Mouse (Mus musculus): ENCODE data around the gene Palm2.
"Not testable (repeated sequence)": the region's sequence is repeated elsewhere in the genome, so short reads cannot be mapped to it uniquely, and the experiment has no call there.

The Palm2 gene

GRCm38 (mm10) chr4:57433941-57434704 is at the start of gene Palm2:
Gene Palm2, plus strand, starts transcription at chr4:57434247.
- peak; percentile 34 to 66 for DNase-seq

DNA sequence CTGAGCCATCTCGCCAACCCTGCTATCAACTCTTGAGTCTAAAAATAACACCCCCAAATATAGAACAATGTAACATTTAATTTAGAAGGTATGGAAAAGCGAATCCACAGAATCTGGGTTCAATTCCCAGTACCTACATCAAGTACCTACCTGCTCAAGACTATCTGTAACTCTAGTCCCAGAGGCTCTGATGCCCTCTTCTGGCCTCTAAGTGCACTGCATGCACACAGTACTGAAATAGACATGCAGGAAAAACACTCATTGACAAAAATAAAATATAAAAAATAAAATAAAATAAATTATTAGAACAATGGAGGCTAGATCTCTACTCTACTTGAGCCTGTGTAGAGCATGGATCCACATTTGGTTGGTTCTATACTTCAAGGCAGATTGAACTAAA is 49.7 kb upstream of the Palm2 start:
- DNase-seq: peak in 1 of 2 experiments; percentile 36

GRCm38 (mm10) chr4:57391103-57391502 is 42.9 kb upstream of the Palm2 start:
- no peak for DNase-seq

DNA sequence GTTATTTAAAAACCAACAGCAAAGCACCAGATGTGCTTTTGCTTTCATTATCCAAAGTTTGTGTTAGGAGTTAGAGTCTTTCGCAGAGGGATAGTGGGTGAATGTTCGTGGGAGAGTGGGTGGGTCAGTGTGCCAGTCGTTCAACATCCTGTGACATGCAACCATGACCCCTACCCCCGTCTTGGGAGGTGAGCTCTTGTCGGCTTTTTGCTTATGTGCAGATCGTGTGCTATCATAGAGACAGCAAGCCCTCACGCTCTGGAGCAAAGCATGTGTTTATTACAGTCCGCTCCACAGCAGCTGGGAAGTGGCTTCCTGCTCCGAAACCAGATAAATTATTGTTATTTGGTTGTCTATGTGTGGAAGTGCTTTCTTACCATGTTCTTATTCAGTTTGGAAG is 37.6 kb upstream of the Palm2 start:
- no peak for DNase-seq

DNA sequence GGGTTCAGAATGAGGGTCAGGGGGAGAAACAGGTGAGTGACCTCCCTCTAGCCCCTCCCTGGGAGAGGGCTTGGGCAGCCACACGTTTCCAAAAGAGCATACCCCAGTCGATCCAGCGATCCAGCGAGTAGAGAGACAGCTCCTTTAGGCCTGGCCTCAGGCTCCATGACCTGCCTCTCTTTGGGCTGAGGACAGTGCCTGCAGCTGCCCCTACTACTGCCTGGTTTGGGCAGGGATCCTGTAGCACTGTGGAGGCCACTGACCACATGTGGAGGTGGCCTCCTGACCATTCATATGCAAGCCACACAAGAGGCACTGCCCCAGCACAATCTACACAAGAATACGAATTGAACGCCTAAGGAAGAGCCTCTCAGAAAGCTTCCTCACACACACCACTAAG is 21.7 kb upstream of the Palm2 start:
- DNase-seq: not testable (repeated sequence)

- DNase-seq: no peak
Measured at GRCm38 (mm10) chr4:57413016-57413415, 21.0 kb upstream of the Palm2 start.

DNA sequence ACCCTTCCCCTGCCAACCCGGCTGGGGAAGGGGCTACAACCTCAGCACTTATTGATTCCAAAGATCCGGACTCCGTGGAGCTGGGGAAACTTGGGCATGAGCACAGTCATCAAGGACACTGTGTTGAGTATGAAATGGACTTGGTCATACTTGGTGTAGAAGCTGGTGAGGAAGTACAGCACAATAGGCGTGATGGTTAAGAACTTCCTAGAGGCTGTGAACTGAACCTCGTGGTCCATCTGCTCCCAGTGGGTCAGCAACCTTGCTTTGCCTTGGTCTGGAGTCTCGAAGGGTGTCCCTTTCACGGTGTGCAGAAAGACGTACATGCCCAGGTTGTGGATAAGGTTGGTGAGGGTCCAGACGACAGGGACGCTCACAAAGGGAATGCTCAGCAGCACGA is 20.4 kb upstream of the Palm2 start:
- DNase-seq: not testable (repeated sequence)

DNA sequence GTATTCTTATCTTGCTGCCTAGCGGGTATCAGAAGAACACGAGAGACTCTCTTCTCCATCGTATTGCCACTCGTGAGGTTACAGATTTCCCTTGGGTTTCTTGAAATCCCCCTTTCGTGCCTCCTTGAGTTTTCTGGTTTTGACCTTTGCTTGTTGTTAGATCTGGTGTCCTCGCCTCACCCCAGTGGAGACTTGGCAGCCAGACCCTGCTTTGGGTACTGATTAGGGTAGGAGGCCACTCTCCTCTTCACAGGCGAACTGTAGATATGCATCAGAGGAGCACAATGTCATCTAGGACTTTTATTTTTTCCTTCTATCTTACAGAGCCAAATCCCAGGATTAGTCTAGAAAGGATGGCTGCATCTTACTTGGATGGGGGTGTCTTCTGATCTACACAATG is 10.0 kb upstream of the Palm2 start:
- DNase-seq: peak in 1 of 2 experiments; percentile 5

DNA sequence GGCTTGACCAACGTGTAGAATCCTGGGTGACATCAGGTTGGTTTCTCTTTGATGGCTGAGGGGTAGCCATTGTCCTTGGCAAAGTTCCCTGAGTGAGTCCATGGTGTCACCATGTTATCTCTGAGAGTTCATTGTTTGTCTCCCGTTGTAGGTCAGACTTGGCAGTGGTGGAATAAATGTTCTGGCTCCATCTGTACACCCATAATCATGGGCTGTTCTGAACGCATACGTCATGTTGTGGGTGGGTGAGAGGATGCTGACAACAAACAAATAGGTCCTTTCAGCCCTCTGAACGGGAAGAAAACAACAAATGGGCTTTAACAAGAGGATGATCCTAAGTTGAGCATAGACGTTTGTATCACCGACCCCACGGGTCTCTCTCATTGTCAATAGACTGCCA is 5.7 kb upstream of the Palm2 start:
- no peak for DNase-seq

DNA sequence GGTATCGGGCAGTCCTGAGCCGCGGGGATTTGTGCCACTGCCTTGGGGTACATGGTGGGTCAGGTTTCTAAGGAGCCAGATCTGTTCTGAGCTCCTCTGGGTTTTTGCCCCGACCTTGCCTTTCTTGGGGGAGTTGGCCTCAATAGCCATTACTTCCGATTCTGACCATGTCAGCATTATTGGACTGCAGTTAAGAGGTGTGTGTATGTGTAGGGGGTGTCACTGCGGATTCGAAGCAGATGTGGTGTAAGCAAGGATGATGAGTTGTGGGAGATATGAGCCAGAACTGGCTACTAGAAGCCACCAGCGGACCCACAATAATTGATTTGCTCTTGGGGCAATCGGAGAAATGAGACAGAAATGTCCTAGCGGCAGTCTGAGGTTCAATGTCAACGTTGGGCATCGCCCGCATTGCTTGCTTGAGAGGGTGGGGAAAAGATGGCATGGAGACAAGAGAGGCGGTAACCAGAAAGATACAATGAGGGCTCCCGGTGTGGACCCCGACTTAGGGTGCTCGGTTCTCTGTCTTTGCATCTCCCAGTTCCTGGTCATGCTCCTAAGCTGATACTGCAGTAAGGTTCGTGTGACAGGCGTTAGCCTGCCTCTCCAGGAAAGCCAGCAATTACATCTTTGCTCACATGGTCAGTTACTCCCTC is 786 bp downstream of the Palm2 start:
- no peak for DNase-seq

DNA sequence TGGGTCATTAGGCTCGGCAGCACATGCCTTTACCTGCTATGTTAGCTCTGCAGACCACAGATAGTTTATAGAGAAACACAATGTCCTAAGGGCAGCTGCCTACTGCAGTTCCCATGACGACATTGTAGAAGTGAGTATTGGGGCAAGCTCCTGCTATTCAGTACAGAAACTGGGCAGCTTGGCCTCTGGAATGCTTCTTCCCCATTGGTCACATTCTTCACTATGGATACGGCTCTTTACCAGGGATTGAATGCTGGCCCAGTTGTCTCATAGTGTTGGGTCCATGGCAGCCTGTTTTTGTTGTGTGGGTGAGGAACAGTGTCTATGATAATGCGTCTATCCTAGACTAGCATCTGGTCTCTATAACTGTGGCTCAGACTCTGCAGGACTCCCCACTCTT is 2.2 kb downstream of the Palm2 start:
- DNase-seq: no peak

DNA sequence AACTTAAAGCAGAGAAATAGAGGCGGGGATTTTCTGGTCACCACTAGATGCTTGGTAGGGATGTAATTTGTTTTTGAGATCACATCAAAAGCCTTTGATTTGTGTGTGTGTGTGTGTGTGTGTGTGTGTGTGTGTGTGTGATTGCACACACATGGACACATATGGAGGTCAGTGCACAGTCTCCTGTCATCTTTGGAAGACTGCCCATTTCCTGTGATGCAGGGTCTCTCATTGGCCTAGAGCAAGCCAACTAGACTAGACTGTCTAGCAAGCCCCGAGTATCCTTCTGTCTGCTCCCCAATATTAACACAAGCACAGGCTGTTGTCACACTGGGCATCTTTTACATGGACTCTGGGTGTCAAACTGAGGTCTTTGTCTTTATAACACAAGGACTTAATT is 12.0 kb downstream of the Palm2 start:
- DNase-seq: no peak

- DNase-seq: no peak
Measured at GRCm38 (mm10) chr4:57446854-57447444, 12.9 kb downstream of the Palm2 start.

GRCm38 (mm10) chr4:57451896-57452295 is 17.8 kb downstream of the Palm2 start:
- DNase-seq: peak; percentile 38 to 73

- DNase-seq: no peak
Measured at GRCm38 (mm10) chr4:57452661-57453060, 18.6 kb downstream of the Palm2 start.

- DNase-seq: peak; percentile 11 to 59
Measured at GRCm38 (mm10) chr4:57462378-57462777, 28.3 kb downstream of the Palm2 start.

DNA sequence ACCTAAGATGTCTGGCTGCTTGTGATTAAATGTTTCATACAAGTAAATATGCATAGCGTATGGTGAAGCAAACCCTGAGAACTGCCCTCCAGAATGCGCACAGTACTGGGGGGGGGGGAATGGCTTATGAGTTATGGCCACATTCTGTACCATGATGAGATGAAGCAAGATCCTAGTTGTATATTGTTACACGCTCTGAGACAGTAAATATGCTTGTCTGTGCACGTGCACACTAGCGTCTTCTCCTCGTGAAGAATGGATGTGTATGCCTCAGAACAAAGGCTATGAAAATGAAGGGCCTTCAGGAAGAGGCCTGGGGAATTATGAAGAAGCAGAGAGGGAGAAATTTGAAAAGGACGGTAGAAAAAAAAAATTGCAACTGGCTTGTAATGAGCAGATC is 48.4 kb downstream of the Palm2 start:
- DNase-seq: no peak

- DNase-seq: no peak
Measured at GRCm38 (mm10) chr4:57486392-57486791, 52.3 kb downstream of the Palm2 start.

DNA sequence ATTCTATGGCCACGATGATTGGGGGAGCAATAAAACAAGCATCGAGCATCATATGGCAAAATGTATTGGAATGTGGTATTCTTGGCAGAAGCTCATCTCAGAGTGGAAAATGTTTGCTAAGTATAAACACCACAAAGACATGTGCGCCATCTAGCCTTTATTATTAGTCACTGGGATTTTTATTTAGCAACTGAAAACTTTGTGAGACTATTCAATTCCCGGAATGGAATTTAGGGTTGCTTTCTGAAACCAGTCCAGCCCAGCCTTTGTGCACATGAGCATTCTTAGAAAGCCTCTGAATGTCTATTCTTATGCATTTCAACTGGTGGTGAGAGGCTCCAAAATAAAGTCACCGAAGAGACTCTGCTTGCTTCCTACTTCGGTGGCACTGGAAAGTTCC is 55.8 kb downstream of the Palm2 start:
- DNase-seq: no peak

DNA sequence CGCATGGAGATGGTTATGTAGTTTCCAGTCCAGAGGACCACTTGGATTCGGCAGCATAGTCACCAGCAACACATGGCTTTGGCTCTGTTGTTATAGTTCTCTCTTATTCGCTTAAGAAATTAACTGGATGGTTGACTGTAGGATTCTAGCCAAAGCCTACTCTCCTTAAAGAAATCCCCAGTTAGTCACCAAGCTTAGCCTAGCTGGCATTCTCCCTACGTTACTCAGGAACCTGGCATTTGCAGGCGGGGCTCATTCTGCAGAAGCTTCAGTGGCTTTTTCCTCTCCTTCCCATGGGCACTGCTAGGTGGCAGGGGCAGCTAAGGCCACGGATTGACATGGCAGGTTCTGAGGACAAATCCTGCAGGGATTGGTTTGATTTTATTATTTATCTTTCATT is 70.7 kb downstream of the Palm2 start:
- no peak for DNase-seq

DNA sequence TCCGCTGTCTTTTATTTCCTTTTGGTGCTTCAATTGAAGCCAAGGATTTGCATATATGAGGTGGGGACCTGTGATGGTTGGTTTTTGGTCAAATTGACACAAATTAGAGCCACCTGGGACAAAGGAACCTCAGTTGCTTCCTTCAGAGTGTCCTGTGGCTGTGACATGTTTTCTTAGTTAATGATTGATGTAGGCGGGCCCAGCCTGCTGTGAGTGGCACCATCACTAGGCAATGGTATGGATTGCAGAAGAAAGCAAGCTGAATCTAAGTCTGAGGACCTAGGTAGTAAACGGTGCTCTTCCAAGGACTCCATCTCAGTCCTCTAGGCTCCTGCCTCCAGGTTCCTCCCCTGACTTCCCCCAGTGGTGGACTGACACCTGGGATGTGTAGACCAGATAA is 76.5 kb downstream of the Palm2 start:
- DNase-seq: peak in 1 of 2 experiments; percentile 9

DNA sequence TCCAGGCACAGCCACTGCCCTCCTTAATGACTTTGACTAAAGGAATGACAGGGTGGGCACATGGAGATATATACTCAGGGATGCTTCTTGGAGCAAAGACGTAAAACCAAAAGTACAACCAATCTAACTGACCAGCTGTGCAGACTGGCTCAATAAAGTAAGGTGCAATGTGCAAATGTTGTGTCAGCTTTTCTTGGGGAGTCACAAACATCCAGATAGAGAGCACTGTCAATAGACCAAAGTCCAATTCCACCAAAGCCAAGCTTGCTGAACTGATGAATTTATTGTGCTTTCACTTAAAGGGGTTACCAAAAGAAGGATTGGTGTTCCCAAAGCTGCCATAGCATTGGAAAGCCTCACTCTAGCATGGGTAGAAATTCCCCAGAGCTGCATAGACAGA is 77.7 kb downstream of the Palm2 start:
- peak; percentile 9 to 53 for DNase-seq

DNA sequence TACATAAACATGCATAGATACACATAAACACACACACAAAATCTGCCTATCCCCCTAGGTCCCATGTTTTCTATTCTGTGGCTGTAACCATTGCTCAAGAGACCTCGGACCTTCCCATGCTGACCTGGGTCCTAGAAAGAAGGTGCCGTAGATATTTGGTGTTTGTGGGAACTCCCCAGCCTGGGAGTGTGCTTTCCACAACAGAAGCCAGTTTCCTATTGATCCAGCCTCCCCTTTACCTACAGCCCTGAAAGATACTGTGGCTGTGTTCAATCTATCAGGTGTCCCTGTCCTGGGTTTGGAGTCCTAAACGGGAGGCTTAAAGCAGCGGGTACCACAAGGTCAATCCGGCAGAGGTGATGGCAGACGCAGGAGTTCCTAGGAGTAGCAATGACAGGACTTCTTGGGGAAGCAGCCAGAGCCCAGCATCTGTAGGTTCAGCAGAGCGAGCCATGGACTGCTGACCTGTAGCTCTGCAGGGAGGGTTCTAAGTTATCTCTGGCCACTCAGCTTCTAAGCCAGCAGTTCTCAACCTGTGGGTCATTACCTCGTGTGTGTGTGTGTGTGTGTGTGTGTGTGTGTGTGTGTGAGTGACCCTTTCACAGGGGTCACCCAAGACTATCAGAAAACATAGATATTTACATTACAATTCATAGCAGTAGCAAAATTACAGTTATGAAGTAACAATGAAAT is 79.3 kb downstream of the Palm2 start:
- DNase-seq: no peak
